Mouse (Mus musculus) heart, embryonic 11.5 days (tissue): Measurements from ENCODE around the gene Col5a2. TPM values are rescaled to one million over a fixed set of nuclear protein-coding genes. Genes with fewer than 3 reads are reported as not detected.

Experiments
- ATAC-seq: fragments of 200-750 bp; cut with Nextera tagmentation; replicated peaks from 2 replicates; pipeline ENCODE4 v1.8.0; 2017; ENCODE audit warnings: moderate library complexity; ENCODE audit not compliant: insufficient number of reproducible peaks, low FRiP score, low TSS enrichment
- H3K27ac ChIP-seq: fragments of 300-500 bp; sonication (generic); 2 replicates; pipeline ENCODE4 v1.5.1; 2014; ENCODE audit warnings: mild to moderate bottlenecking, low read depth, low read length
- H3K27me3 ChIP-seq: fragments of 300-500 bp; sonication (generic); 2 replicates; pipeline ENCODE4 v1.6.1; 2014; ENCODE audit warnings: mild to moderate bottlenecking, low read length, mixed read lengths; ENCODE audit not compliant: control insufficient read depth, insufficient read depth
- H3K36me3 ChIP-seq: fragments of 300-500 bp; sonication (generic); 2 replicates; pipeline ENCODE4 v1.6.1; 2014; ENCODE audit warnings: mild to moderate bottlenecking, low read length, moderate library complexity, mixed read lengths; ENCODE audit not compliant: control insufficient read depth, insufficient read depth
- H3K4me1 ChIP-seq: fragments of 300-500 bp; sonication (generic); 2 replicates; pipeline ENCODE4 v1.6.1; 2014; ENCODE audit warnings: low read length; ENCODE audit not compliant: control insufficient read depth, insufficient read depth
- H3K4me2 ChIP-seq: fragments of 300-500 bp; sonication (generic); 2 replicates; pipeline ENCODE4 v1.6.1; 2014; ENCODE audit warnings: mild to moderate bottlenecking, moderate library complexity
- H3K4me3 ChIP-seq: fragments of 300-500 bp; sonication (generic); 2 replicates; pipeline ENCODE4 v1.5.1; 2014; ENCODE audit warnings: low read depth, low read length
- H3K9ac ChIP-seq: fragments of 300-500 bp; sonication (generic); 2 replicates; pipeline ENCODE4 v1.6.1; 2014; ENCODE audit warnings: mild to moderate bottlenecking, low read depth, low read length, moderate library complexity
- H3K9me3 ChIP-seq: fragments of 300-500 bp; sonication (generic); replicated peaks from 2 replicates; pipeline ENCODE4 v1.6.1; 2016; ENCODE audit warnings: low read length; ENCODE audit not compliant: control insufficient read depth
- WGBS: fragments of 180-500 bp; shearing (Covaris S2); extraction: QIAGEN DNeasy Blood & Tissue Kit; methylation state at CpG from one replicate; pipeline ENCODE4 v1.1.7; 2014; ENCODE audit not compliant: insufficient replicate concordance; 5-methylcytosine and 5-hydroxymethylcytosine counted together
- polyA plus RNA-seq: library from polyadenylated mRNA; unstranded; fragments of >200 nt; fragmentation: Nextera tagmentation; extraction: Ambion mirVana; gene quantifications from 2 replicates; pipeline ENCODE4 v1.2.1, GENCODE M21; 2014

Col5a2 gene
- polyA plus RNA-seq, 1 experiment from 2014 or later: 32.3 TPM

GRCm38 (mm10) chr1:45419858-45420257 is 83.2 kb downstream of the Col5a2 start:
- Histone ChIP-seq H3K4me3 (no peak overlapping the region), H3K4me2 (no peak overlapping the region), H3K9me3 (no peaks in the 10 kb centered on the region), H3K9ac (no peak overlapping the region), H3K27ac (no peak overlapping the region), H3K36me3 (no peaks in the 10 kb centered on the region), H3K4me1 (no peaks in the 10 kb centered on the region), H3K27me3 (no peaks in the 10 kb centered on the region)
- WGBS: 69% methylated on average over 2 of the region's 2 CpGs
- ATAC-seq: no peak

GRCm38 (mm10) chr1:45381866-45382265 is 121.2 kb downstream of the Col5a2 start:
- 79% methylated on average over 2 of the region's 2 CpGs for WGBS
- H3K27ac ChIP-seq: no peak overlapping the region

GRCm38 (mm10) chr1:45379992-45380690 is 122.9 kb downstream of the Col5a2 start:
- Histone ChIP-seq H3K9me3 (no peaks in the 10 kb centered on the region), H3K9ac (no peak overlapping the region), H3K4me1 (no peaks in the 10 kb centered on the region), H3K36me3 (no peaks in the 10 kb centered on the region), H3K27me3 (no peaks in the 10 kb centered on the region), H3K27ac (no peak overlapping the region), H3K4me3 (no peak overlapping the region), H3K4me2 (no peak overlapping the region)
- WGBS: 55% methylated on average over 7 of the region's 7 CpGs
- no peak for ATAC-seq

More at GRCm38 (mm10) chr1:45381866-45382265, 121.2 kb downstream of the Col5a2 start:
- no peaks in the 10 kb centered on the region for H3K27me3 ChIP-seq
- no peak overlapping the region for H3K9ac ChIP-seq
- ATAC-seq: no peak
- no peaks in the 10 kb centered on the region for H3K36me3 ChIP-seq
- H3K4me3 ChIP-seq: no peak overlapping the region
- no peaks in the 10 kb centered on the region for H3K4me1 ChIP-seq
- H3K9me3 ChIP-seq: no peaks in the 10 kb centered on the region
- H3K4me2 ChIP-seq: no peak overlapping the region

- Histone ChIP-seq H3K4me3 (no peak overlapping the region), H3K4me1 (no peaks in the 10 kb centered on the region), H3K27ac (no peak overlapping the region), H3K9me3 (no peaks in the 10 kb centered on the region; the same call in 1 of the 2 replicates), H3K9ac (no peak overlapping the region), H3K27me3 (no peaks in the 10 kb centered on the region), H3K36me3 (peaks cover 5% of the 10 kb centered on the region), H3K4me2 (no peak overlapping the region)
- ATAC-seq: no peak
- WGBS: 42% methylated on average over 1 of the region's 1 CpGs
Observed at GRCm38 (mm10) chr1:45365427-45365826, 137.7 kb downstream of the Col5a2 start.

GRCm38 (mm10) chr1:45363274-45363673 is 139.8 kb downstream of the Col5a2 start:
- Histone ChIP-seq H3K27me3 (no peaks in the 10 kb centered on the region), H3K27ac (no peak overlapping the region)
- WGBS: 99% methylated on average over 2 of the region's 2 CpGs

GRCm38 (mm10) chr1:45359673-45360072 is 143.4 kb downstream of the Col5a2 start:
- Histone ChIP-seq H3K27me3 (no peaks in the 10 kb centered on the region), H3K27ac (no peak overlapping the region), H3K9ac (no peak overlapping the region), H3K4me2 (no peak overlapping the region), H3K4me3 (no peak overlapping the region), H3K36me3 (no peaks in the 10 kb centered on the region), H3K4me1 (no peaks in the 10 kb centered on the region), H3K9me3 (no peaks in the 10 kb centered on the region)
- 94% methylated on average over 2 of the region's 2 CpGs for WGBS
- ATAC-seq: no peak

More at GRCm38 (mm10) chr1:45363274-45363673, 139.8 kb downstream of the Col5a2 start:
- H3K9ac ChIP-seq: no peak overlapping the region
- H3K9me3 ChIP-seq: no peaks in the 10 kb centered on the region
- no peak for ATAC-seq
- H3K4me2 ChIP-seq: no peak overlapping the region
- no peak overlapping the region for H3K4me3 ChIP-seq
- H3K4me1 ChIP-seq: no peaks in the 10 kb centered on the region
- peaks cover 5% of the 10 kb centered on the region for H3K36me3 ChIP-seq

GRCm38 (mm10) chr1:45359147-45359546 is 143.9 kb downstream of the Col5a2 start:
- ATAC-seq: no peak
- 55% methylated on average over 2 of the region's 2 CpGs for WGBS

GRCm38 (mm10) chr1:45358020-45358419 is 145.1 kb downstream of the Col5a2 start:
- H3K9ac ChIP-seq: no peak overlapping the region

More at GRCm38 (mm10) chr1:45359147-45359546, 143.9 kb downstream of the Col5a2 start:
- Histone ChIP-seq H3K27ac (no peak overlapping the region), H3K4me2 (no peak overlapping the region), H3K4me3 (no peak overlapping the region), H3K9me3 (no peaks in the 10 kb centered on the region), H3K4me1 (no peaks in the 10 kb centered on the region), H3K36me3 (no peaks in the 10 kb centered on the region), H3K9ac (no peak overlapping the region), H3K27me3 (no peaks in the 10 kb centered on the region)

GRCm38 (mm10) chr1:45355944-45356343 is 147.1 kb downstream of the Col5a2 start:
- Histone ChIP-seq H3K27me3 (no peaks in the 10 kb centered on the region), H3K4me3 (no peak overlapping the region), H3K9me3 (no peaks in the 10 kb centered on the region), H3K4me1 (no peaks in the 10 kb centered on the region), H3K36me3 (no peaks in the 10 kb centered on the region), H3K27ac (no peak overlapping the region), H3K4me2 (no peak overlapping the region), H3K9ac (no peak overlapping the region)
- 67% methylated on average over 4 of the region's 4 CpGs for WGBS
- ATAC-seq: no peak

More at GRCm38 (mm10) chr1:45358020-45358419, 145.1 kb downstream of the Col5a2 start:
- no peaks in the 10 kb centered on the region for H3K36me3 ChIP-seq
- 76% methylated on average over 1 of the region's 1 CpGs for WGBS
- H3K27me3 ChIP-seq: no peaks in the 10 kb centered on the region
- no peaks in the 10 kb centered on the region for H3K4me1 ChIP-seq
- no peak overlapping the region for H3K4me3 ChIP-seq
- no peaks in the 10 kb centered on the region for H3K9me3 ChIP-seq
- H3K27ac ChIP-seq: no peak overlapping the region
- no peak overlapping the region for H3K4me2 ChIP-seq
- ATAC-seq: no peak
